Mouse (Mus musculus): ENCODE data around the gene Bms1.

Gene Bms1

DNA sequence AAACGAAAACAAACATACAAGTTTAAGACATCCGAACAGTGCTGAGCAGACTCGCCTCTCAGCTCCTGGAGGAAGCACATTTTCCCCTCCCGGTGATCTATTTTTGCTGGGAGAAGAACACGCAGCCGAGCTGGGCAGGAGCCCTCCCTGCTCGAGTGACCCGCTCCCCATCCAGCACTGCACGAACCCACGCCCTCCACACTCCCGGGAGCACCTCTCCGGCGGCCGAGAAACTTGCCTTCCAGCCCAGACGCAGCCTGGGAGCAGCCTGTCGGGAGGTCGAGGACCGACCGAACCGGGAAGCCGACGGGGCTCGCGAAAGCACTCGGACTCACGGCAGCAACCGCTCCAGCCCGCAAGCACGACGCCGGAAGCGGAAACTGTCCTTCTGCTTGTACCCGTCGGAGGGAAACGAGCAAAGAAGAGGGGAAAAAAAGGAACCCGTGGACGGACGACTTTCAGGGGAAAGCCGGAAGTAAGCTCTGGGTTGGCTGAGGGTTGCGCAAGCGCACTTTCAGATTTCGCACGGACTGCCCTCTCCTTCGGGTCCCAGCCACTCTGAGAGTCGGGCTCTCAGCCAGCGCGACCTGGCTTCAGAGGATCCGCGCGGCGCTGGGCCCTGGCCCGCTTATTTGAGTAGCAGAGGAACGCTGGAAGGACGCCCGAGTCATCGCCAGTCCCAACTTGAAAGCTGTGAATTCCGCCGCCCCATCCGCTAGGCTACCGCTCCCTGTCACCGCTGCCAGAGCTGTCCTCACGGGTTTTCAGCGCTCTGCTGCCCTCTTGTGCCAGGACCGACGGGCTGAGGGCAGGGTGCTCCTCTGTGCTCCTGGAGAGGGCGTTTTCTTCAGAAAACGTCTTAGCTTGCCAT, at the start of gene Bms1:
Gene Bms1 (minus strand): TSS at position 425 of the 871 bp plus-strand sequence.
- DNase-seq = peak; percentile 99 to 100

DNA sequence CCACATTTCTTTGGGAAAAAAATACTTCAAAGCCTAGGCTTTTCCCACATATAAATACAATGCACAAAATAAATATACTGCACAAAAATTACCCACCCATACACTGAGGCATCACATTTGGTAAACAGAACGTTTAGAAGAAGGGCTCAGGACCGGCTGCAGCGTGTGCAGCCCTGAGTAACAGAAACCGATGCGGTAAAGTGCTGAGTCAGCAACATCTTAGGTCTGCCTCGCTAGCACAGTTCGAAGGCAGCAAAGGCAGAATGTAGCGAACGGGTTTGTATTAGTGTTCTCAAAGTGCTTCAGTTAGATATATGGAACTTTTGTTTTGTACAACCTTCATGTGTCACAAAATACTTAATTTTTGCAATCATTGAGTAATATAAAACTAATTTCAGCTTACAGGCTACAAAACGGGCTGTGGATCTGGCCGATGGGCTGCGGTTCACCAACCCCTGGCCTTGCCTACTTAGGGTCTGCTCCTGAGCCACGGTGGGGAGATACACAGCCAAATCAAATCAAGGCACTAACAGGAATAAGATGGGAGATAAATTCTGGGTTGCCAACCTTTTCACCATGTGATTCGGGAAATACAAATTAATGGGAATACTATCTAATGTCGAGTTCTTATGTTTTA, 42.9 kb upstream of the Bms1 start:
- DNase-seq = no peak

DNA sequence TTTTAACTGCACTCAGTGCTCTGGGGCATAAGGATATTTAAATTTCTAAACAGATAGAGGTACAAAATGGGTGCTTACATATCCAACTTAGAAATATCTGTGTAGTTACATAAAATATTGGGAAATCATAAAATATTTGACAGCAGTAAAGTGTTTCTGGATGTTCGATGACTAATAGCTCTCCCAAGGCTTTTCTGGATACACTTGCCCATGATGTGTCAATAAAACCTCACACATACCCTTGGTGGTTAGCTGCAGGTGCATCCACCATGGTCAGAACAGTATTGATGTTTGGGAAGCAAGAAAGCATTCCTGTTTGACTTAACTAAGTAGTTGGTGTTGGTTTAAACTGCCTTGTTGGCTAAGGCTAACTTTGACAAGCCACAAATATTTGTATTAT, 38.5 kb upstream of the Bms1 start:
- DNase-seq = no peak

DNA sequence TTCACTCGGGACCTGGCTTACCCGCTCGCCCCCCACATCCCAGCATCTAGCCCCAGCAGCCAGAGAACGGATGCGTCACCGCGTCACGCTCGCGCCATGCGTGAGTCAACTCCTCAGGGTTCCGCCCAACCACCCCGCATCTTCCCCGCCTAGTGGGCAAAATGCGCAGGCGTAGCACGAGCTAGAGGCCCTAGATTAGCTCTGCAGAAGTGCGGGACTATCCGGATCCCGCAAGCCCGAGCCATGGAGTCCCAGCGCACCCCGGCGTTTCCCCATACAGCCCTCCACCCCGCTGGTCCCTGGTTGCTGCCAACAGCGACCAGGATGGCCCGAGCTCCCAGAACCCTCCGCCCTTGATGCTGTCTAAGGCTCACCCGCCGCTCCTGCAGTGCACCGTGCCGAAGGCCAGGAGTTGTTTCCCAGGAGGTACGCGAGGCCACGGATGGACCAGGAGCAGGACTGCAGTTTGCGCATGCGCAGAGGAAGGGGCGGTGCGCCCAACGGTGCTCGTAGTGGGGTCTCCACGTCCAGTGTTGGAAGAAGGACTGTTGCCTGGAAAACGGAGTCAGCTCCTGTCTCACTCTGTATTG, 35.9 kb upstream of the Bms1 start, which contains the start of gene Zfp248:
Gene Zfp248 (minus strand): TSS at position 487 of the 590 bp plus-strand sequence.
- DNase-seq = peak; percentile 94 to 95

GRCm38 (mm10) chr6:118454452-118454851, 35.2 kb upstream of the Bms1 start:
- no peak for DNase-seq

GRCm38 (mm10) chr6:118431502-118431901, 12.2 kb upstream of the Bms1 start:
- DNase-seq = no peak

DNA sequence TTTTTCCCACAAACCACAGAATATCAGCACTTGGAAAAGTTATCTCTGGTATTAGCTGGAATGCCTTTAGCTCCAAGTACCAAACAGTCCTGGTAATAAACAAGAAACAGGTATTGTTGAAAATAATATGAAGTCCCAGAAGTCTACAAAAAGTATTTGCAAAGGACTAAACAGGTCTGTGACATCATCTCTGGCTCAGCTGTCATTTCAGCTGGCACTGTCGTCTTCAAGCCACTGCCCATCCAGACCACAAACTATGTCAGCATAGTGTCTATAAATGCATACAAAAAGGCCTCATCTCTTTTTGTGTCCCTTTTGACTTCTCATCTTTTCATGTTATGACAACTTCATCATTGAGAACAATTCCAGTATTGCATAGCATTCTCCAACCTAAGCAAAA, 7.4 kb upstream of the Bms1 start:
- DNase-seq = no peak

GRCm38 (mm10) chr6:118410428-118410827, 8.8 kb downstream of the Bms1 start:
- DNase-seq = no peak

- no peak for DNase-seq
Measured at GRCm38 (mm10) chr6:118408510-118408909, 10.8 kb downstream of the Bms1 start.

- DNase-seq = no peak
Measured at GRCm38 (mm10) chr6:118406421-118406820, 12.9 kb downstream of the Bms1 start.

DNA sequence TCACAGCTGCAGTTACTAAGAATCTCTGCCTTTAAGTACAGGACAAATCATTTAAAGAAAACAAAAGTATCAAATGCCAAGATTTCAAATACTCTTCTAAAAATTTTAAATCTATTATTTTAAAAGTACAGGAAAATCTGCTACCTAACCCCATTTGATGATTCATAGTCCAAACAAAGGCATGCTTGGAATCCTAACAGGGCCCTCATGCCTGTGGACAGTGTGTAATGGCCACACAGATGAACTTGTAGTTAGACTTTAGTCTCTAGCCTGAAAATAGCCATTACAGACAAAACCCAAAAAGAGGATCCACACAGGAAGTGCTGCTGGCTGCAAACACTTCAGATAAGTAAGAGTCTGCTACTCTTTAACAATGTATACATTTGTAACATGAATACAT, 28.5 kb downstream of the Bms1 start:
- no peak for DNase-seq

GRCm38 (mm10) chr6:118385962-118386361, 33.3 kb downstream of the Bms1 start:
- DNase-seq = no peak

- no peak for DNase-seq
Measured at GRCm38 (mm10) chr6:118381234-118381633, 38.0 kb downstream of the Bms1 start.

DNA sequence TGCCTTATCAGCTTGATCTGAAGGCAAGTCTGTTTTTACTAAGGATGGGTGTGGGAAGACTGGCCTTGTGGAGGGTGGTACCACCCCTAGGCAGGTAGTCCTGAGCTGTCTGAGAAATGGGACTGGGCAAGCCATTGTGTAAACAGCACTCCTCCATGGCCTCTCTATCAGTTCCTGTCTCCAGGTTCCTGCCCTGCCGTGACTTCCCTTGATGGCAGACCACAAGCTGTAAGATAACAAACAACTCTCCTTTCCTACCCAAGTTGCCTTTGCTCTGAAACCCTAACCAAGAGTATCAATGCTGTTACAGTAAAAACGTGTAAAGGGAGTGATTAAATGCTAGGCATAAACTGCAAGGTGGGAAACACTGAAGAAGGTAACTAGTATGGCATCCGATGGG, 38.6 kb downstream of the Bms1 start:
- no peak for DNase-seq

- DNase-seq = peak; percentile 90 to 95
Measured at GRCm38 (mm10) chr6:118379451-118380167, 39.7 kb downstream of the Bms1 start.

GRCm38 (mm10) chr6:118377611-118378010, 41.7 kb downstream of the Bms1 start:
- DNase-seq = peak; percentile 24 to 44

DNA sequence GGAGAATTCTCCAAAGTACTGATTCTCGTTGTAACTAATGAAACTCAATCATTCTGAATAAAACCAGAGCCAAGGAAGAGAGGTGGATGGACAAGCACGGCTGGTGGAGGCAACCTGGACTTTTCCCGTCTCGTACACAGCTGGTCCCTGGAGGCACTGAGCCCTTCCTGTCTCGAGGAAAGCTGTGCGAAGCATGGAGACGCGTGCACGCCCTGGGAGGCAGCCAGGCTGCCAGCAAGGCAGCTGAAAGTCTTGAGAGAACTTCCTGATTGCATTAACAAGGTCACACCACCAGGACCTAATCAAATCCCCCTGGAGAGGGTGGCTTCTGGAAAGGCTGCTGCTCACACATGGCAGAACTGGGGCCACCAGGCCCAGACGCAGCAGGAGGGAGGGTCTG, 43.3 kb downstream of the Bms1 start:
- no peak for DNase-seq

GRCm38 (mm10) chr6:118375457-118375856, 43.8 kb downstream of the Bms1 start:
- no peak for DNase-seq

DNA sequence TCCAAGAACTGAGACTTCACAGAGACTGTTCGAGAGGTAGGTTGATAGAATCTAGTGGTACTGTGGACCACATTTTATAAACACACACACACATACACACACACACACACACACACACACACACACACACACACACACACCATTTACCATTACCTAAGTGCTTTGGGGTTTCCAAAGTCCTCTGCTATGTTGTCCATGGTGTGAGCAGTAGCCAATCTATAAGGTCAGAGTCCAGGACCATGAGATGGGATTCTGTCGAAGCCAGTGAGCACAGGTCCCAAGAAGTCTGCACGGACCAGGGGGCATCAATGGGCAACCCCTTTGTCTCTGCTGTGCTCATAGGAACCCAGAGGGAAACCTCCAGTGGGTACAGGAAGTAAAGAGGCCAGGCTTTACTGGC, 44.2 kb downstream of the Bms1 start:
- DNase-seq = no peak

DNA sequence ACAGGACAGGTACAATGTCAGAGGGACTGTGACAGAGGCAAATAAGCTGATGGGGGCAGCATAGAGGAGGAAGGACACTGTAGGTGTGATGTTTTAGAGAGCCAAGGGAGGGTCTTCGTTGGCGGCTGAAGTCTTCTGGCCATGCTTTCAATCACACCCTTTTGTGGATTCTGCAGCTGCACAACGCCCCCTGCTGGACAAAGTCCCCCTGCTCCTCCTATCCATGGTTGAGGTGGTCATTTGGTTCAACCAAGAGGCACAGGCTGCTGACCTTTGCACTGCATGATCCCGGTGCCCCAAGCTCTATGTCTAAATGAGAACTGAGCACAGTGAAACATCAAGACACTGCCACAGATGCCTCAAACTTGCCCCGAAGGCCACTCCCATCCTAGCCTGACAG, 46.0 kb downstream of the Bms1 start:
- peak; percentile 78 to 87 for DNase-seq

DNA sequence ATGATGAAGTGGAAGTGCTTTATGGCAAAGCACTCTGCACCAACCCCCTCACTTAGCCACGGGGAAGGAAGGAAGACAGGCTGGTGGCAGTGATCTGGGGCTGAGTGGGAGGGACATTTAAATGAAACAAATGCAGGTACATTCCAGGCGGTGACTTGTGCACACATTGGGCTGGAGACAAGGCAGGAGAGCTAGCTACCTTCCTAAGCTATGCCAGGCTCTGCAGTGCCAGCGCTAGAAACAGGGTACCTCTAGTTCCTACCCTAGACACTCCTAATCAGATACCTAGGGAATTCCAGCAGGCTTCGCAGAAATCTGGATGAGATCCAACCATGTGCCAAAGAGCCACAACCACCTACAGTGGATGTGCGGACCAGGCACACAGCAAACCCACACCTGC, 46.5 kb downstream of the Bms1 start:
- DNase-seq = peak in 1 of 2 experiments; percentile 19

GRCm38 (mm10) chr6:118367502-118367901, 51.8 kb downstream of the Bms1 start:
- DNase-seq = no peak

- DNase-seq = no peak
Measured at GRCm38 (mm10) chr6:118366196-118366595, 53.1 kb downstream of the Bms1 start.

Data from cerebellum, postnatal 14 days (tissue).